Mouse (Mus musculus): ENCODE measurements around the gene Asap2. TPM values are rescaled to one million over a fixed set of nuclear protein-coding genes. Genes with fewer than 3 reads are reported as not detected.

Asap2 gene
- polyA plus RNA-seq, 1 experiment from 2014 or later = 13.4 TPM

- H3K4me1 ChIP-seq (replicated peaks; ENCODE audit: control insufficient read depth, insufficient read depth, low read length) = peaks cover 5% of the 10 kb centered on the region; the same call in 1 of the 2 replicates
- ATAC-seq = no peak
- H3K4me2 ChIP-seq (ENCODE audit: low read length) = no peak overlapping the region
- no peaks in the 10 kb centered on the region for H3K9me3 ChIP-seq (ENCODE audit: control insufficient read depth, low read length)
- H3K27ac ChIP-seq (ENCODE audit: low read length) = no peak overlapping the region
- H3K27me3 ChIP-seq (replicated peaks; ENCODE audit: control insufficient read depth, insufficient read depth, low read length) = no peaks in the 10 kb centered on the region
- H3K36me3 ChIP-seq (ENCODE audit: control insufficient read depth, insufficient read depth) = no peaks in the 10 kb centered on the region
- H3K4me3 ChIP-seq (replicated peaks; ENCODE audit: low read length) = no peak overlapping the region
- H3K9ac ChIP-seq (replicated peaks; ENCODE audit: low read depth, low read length) = no peak overlapping the region
- WGBS = 94% methylated on average over 6 of the region's 6 CpGs
Observed at GRCm38 (mm10) chr12:21168149-21168548, 177.9 kb downstream of the Asap2 start.

DNA sequence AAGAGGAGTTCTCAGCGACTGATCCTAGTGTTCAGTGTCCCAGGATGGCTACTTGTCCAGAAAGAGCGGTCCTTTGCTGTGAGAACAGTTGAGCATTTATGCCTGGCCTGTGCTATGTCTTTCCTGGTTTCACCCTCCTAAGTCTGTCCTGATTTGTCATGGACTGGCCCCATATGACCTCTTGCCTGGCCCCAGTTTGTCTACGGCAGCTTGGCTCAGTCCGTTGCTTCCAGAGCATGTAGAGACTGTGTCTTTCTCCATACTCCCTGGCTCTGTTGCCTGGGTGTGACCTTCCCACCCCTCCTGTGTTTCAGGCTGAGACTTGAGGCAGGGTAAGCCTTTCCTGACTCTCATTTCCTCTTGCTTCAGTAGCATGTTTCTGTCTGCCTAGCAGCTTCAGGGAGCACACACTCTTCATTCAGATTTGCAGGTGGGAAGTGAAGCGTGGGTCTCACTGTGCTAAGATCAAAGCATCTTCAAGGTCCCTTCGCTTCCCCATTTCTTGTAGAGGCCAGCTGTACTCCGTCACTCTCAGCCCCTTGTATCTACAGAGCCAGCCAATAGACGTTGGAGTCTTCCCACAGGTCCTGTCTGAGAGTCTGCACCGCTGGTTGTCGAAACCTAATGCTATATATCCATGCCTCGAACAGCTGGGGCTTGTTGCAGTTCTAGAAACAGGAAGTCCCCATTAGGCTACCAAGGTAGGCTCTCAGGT, 181.7 kb downstream of the Asap2 start:
- WGBS = 94% methylated on average over 11 of the region's 11 CpGs
- no peaks in the 10 kb centered on the region for H3K27me3 ChIP-seq (replicated peaks; ENCODE audit: control insufficient read depth, insufficient read depth, low read length)
- H3K4me3 ChIP-seq (replicated peaks; ENCODE audit: low read length) = no peak overlapping the region
- no peaks in the 10 kb centered on the region for H3K36me3 ChIP-seq (ENCODE audit: control insufficient read depth, insufficient read depth)
- ATAC-seq = no peak
- no peak overlapping the region for H3K4me2 ChIP-seq (ENCODE audit: low read length)
- H3K4me1 ChIP-seq (replicated peaks; ENCODE audit: control insufficient read depth, insufficient read depth, low read length) = no peaks in the 10 kb centered on the region; the same call in 1 of the 2 replicates
- no peak overlapping the region for H3K9ac ChIP-seq (replicated peaks; ENCODE audit: low read depth, low read length)
- H3K27ac ChIP-seq (ENCODE audit: low read length) = no peak overlapping the region
- H3K9me3 ChIP-seq (ENCODE audit: control insufficient read depth, low read length) = no peaks in the 10 kb centered on the region

GRCm38 (mm10) chr12:21173847-21174412, 183.7 kb downstream of the Asap2 start:
- Histone ChIP-seq H3K27ac (ENCODE audit: low read length) (no peak overlapping the region), H3K36me3 (ENCODE audit: control insufficient read depth, insufficient read depth) (no peaks in the 10 kb centered on the region), H3K27me3 (replicated peaks; ENCODE audit: control insufficient read depth, insufficient read depth, low read length) (no peaks in the 10 kb centered on the region), H3K9me3 (ENCODE audit: control insufficient read depth, low read length) (no peaks in the 10 kb centered on the region), H3K4me3 (replicated peaks; ENCODE audit: low read length) (no peak overlapping the region), H3K4me1 (replicated peaks; ENCODE audit: control insufficient read depth, insufficient read depth, low read length) (no peaks in the 10 kb centered on the region), H3K4me2 (ENCODE audit: low read length) (no peak overlapping the region), H3K9ac (replicated peaks; ENCODE audit: low read depth, low read length) (no peak overlapping the region)
- no peak for ATAC-seq
- 90% methylated on average over 7 of the region's 7 CpGs for WGBS

- Histone ChIP-seq H3K4me2 (ENCODE audit: low read length) (no peak overlapping the region), H3K9me3 (ENCODE audit: control insufficient read depth, low read length) (no peaks in the 10 kb centered on the region), H3K4me1 (replicated peaks; ENCODE audit: control insufficient read depth, insufficient read depth, low read length) (no peaks in the 10 kb centered on the region), H3K9ac (replicated peaks; ENCODE audit: low read depth, low read length) (no peak overlapping the region), H3K4me3 (replicated peaks; ENCODE audit: low read length) (no peak overlapping the region), H3K36me3 (ENCODE audit: control insufficient read depth, insufficient read depth) (no peaks in the 10 kb centered on the region), H3K27me3 (replicated peaks; ENCODE audit: control insufficient read depth, insufficient read depth, low read length) (no peaks in the 10 kb centered on the region), H3K27ac (ENCODE audit: low read length) (no peak overlapping the region)
- no peak for ATAC-seq
- WGBS = 92% methylated on average over 5 of the region's 5 CpGs
Observed at GRCm38 (mm10) chr12:21176399-21176798, 186.1 kb downstream of the Asap2 start.

- no peaks in the 10 kb centered on the region for H3K36me3 ChIP-seq (ENCODE audit: control insufficient read depth, insufficient read depth)
- no peaks in the 10 kb centered on the region for H3K9me3 ChIP-seq (ENCODE audit: control insufficient read depth, low read length)
- no peak overlapping the region for H3K4me3 ChIP-seq (replicated peaks; ENCODE audit: low read length)
- no peak for ATAC-seq
- H3K4me1 ChIP-seq (replicated peaks; ENCODE audit: control insufficient read depth, insufficient read depth, low read length) = no peaks in the 10 kb centered on the region
- no peak overlapping the region for H3K27ac ChIP-seq (ENCODE audit: low read length)
- H3K9ac ChIP-seq (replicated peaks; ENCODE audit: low read depth, low read length) = no peak overlapping the region
- no peak overlapping the region for H3K4me2 ChIP-seq (ENCODE audit: low read length)
- H3K27me3 ChIP-seq (replicated peaks; ENCODE audit: control insufficient read depth, insufficient read depth, low read length) = no peaks in the 10 kb centered on the region
Observed at GRCm38 (mm10) chr12:21177123-21177698, 187.0 kb downstream of the Asap2 start.

GRCm38 (mm10) chr12:21180091-21180490, 189.8 kb downstream of the Asap2 start:
- ATAC-seq = no peak
- H3K27ac ChIP-seq (ENCODE audit: low read length) = no peak overlapping the region
- no peaks in the 10 kb centered on the region for H3K36me3 ChIP-seq (ENCODE audit: control insufficient read depth, insufficient read depth)
- no peaks in the 10 kb centered on the region for H3K27me3 ChIP-seq (replicated peaks; ENCODE audit: control insufficient read depth, insufficient read depth, low read length)
- no peak overlapping the region for H3K9ac ChIP-seq (replicated peaks; ENCODE audit: low read depth, low read length)
- no peak overlapping the region for H3K4me2 ChIP-seq (ENCODE audit: low read length)
- H3K4me1 ChIP-seq (replicated peaks; ENCODE audit: control insufficient read depth, insufficient read depth, low read length) = no peaks in the 10 kb centered on the region
- H3K4me3 ChIP-seq (replicated peaks; ENCODE audit: low read length) = no peak overlapping the region
- 88% methylated on average over 6 of the region's 6 CpGs for WGBS
- H3K9me3 ChIP-seq (ENCODE audit: control insufficient read depth, low read length) = no peaks in the 10 kb centered on the region

- no peak for ATAC-seq
- WGBS = 80% methylated on average over 4 of the region's 4 CpGs
- H3K36me3 ChIP-seq (ENCODE audit: control insufficient read depth, insufficient read depth) = no peaks in the 10 kb centered on the region
- H3K27ac ChIP-seq (ENCODE audit: low read length) = no peak overlapping the region
- no peaks in the 10 kb centered on the region for H3K27me3 ChIP-seq (replicated peaks; ENCODE audit: control insufficient read depth, insufficient read depth, low read length)
- no peaks in the 10 kb centered on the region for H3K4me1 ChIP-seq (replicated peaks; ENCODE audit: control insufficient read depth, insufficient read depth, low read length)
- no peak overlapping the region for H3K4me2 ChIP-seq (ENCODE audit: low read length)
- H3K9ac ChIP-seq (replicated peaks; ENCODE audit: low read depth, low read length) = no peak overlapping the region
- no peaks in the 10 kb centered on the region for H3K9me3 ChIP-seq (ENCODE audit: control insufficient read depth, low read length)
- H3K4me3 ChIP-seq (replicated peaks; ENCODE audit: low read length) = no peak overlapping the region
Observed at GRCm38 (mm10) chr12:21182786-21183185, 192.5 kb downstream of the Asap2 start.

DNA sequence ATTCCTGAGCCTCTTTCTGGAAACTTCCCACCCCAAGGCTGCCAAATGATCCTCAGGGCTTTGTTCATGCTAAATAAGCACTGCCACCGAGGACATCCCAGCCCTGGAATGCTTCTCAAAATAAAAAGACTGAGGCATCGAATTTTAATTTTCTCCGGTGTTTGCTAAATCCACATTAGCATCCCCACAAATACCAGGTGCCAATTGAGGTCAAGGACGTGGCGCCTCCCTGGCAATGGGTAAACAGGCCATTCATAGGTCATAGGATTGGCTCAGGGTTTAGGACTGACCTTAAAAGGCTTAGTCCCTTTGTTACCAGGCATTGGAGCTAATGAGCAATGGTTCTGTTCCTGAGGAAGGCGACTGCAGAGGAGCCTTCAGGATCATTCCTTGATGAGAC, 193.1 kb downstream of the Asap2 start:
- no peak overlapping the region for H3K4me3 ChIP-seq (replicated peaks; ENCODE audit: low read length)
- ATAC-seq = no peak
- H3K27ac ChIP-seq (ENCODE audit: low read length) = no peak overlapping the region
- no peak overlapping the region for H3K9ac ChIP-seq (replicated peaks; ENCODE audit: low read depth, low read length)
- peaks cover 3% of the 10 kb centered on the region for H3K4me1 ChIP-seq (replicated peaks; ENCODE audit: control insufficient read depth, insufficient read depth, low read length)
- H3K9me3 ChIP-seq (ENCODE audit: control insufficient read depth, low read length) = no peaks in the 10 kb centered on the region
- no peaks in the 10 kb centered on the region for H3K27me3 ChIP-seq (replicated peaks; ENCODE audit: control insufficient read depth, insufficient read depth, low read length)
- WGBS = 47% methylated on average over 6 of the region's 6 CpGs
- H3K4me2 ChIP-seq (ENCODE audit: low read length) = no peak overlapping the region
- H3K36me3 ChIP-seq (ENCODE audit: control insufficient read depth, insufficient read depth) = no peaks in the 10 kb centered on the region

- H3K27me3 ChIP-seq (replicated peaks; ENCODE audit: control insufficient read depth, insufficient read depth, low read length) = no peaks in the 10 kb centered on the region
- no peak overlapping the region for H3K4me2 ChIP-seq (ENCODE audit: low read length)
- no peak overlapping the region for H3K4me3 ChIP-seq (replicated peaks; ENCODE audit: low read length)
- no peak overlapping the region for H3K27ac ChIP-seq (ENCODE audit: low read length)
- H3K36me3 ChIP-seq (ENCODE audit: control insufficient read depth, insufficient read depth) = no peaks in the 10 kb centered on the region
- WGBS = 79% methylated on average over 1 of the region's 1 CpGs
- peaks cover 6% of the 10 kb centered on the region for H3K4me1 ChIP-seq (replicated peaks; ENCODE audit: control insufficient read depth, insufficient read depth, low read length)
- no peaks in the 10 kb centered on the region for H3K9me3 ChIP-seq (ENCODE audit: control insufficient read depth, low read length)
- ATAC-seq = no peak
- H3K9ac ChIP-seq (replicated peaks; ENCODE audit: low read depth, low read length) = no peak overlapping the region
Observed at GRCm38 (mm10) chr12:21186145-21186544, 195.9 kb downstream of the Asap2 start.
